ENCODE assay signal across 19 mouse cellular contexts in genomic region chr4:63194366-63194765, GRCm38 (mm10). TPM values are rescaled to one million over a fixed set of nuclear protein-coding genes. Genes with fewer than 3 reads are reported as not detected.
"Had no signal": no experiment of that assay in that cellular context is flagged by ENCODE, and none has a peak within 500 bp of the region (broad histone marks: within the 10 kb centered on the region; RNA-seq: fewer than 3 reads in every experiment).

No protein-coding gene starts in this region.

- H3K27ac ChIP-seq: liver, embryonic 13.5 days; liver, embryonic 15.5 days; macrophage; midbrain, embryonic 13.5 days; midbrain, embryonic 15.5 days; neural tube, embryonic 12.5 days; stomach, embryonic 15.5 days; stomach, postnatal 0 days had no signal

- H3K4me2 ChIP-seq: liver, embryonic 11.5 days; liver, embryonic 13.5 days; liver, embryonic 15.5 days; midbrain, embryonic 11.5 days; midbrain, embryonic 13.5 days; midbrain, embryonic 15.5 days; neural tube, embryonic 12.5 days; stomach, embryonic 15.5 days had no signal

- H3K4me3 ChIP-seq: liver, embryonic 13.5 days; liver, embryonic 15.5 days; megakaryocyte, embryonic 14.5 days; midbrain, embryonic 13.5 days; midbrain, embryonic 15.5 days; neural tube, embryonic 12.5 days; stomach, embryonic 15.5 days had no signal

- ATAC-seq: liver, postnatal 0 days; midbrain, embryonic 13.5 days; midbrain, embryonic 15.5 days had no signal

- H3K27me3 ChIP-seq: liver, embryonic 13.5 days; liver, embryonic 15.5 days; midbrain, embryonic 13.5 days; midbrain, embryonic 15.5 days; neural tube, embryonic 12.5 days; stomach, embryonic 15.5 days had no signal

- DNase-seq: liver, embryonic 13.5 days; liver, postnatal 0 days; lung, postnatal 14 days; right cerebral cortex, postnatal 14 days; thymus, adult 2 months; thymus, postnatal 25 days; thymus, postnatal 4 days had no signal

- H3K9me3 ChIP-seq: liver, embryonic 13.5 days; liver, embryonic 15.5 days; midbrain, embryonic 13.5 days; midbrain, embryonic 15.5 days; neural tube, embryonic 12.5 days; stomach, embryonic 15.5 days had no signal

- H3K4me1 ChIP-seq: liver, embryonic 13.5 days; liver, embryonic 15.5 days; megakaryocyte, embryonic 14.5 days; midbrain, embryonic 13.5 days; midbrain, embryonic 15.5 days; neural tube, embryonic 12.5 days; stomach, embryonic 15.5 days had no signal

- H3K9ac ChIP-seq: liver, embryonic 13.5 days; liver, embryonic 15.5 days; liver, postnatal 0 days; midbrain, embryonic 13.5 days; midbrain, embryonic 15.5 days; neural tube, embryonic 12.5 days; stomach, embryonic 15.5 days had no signal

- H3K36me3 ChIP-seq: liver, embryonic 13.5 days; liver, embryonic 15.5 days; midbrain, embryonic 13.5 days; midbrain, embryonic 15.5 days; neural tube, embryonic 12.5 days; stomach, embryonic 15.5 days had no signal

RNA-seq across cellular contexts. Expression of gene Kif12, which starts 22.4 kb away (rescaled TPM):
- polyA plus RNA-seq: macrophage; midbrain, embryonic 11.5 days; midbrain, embryonic 13.5 days; neural tube, embryonic 12.5 days; urinary bladder, adult 2 months had no signal

RNA-seq across cellular contexts. Expression of gene Ambp, which starts 39.8 kb away (rescaled TPM):
- polyA plus RNA-seq: macrophage; midbrain, embryonic 11.5 days; midbrain, postnatal 0 days had no signal
